Mouse (Mus musculus): ENCODE measurements around the gene Foxj1.

DNA sequence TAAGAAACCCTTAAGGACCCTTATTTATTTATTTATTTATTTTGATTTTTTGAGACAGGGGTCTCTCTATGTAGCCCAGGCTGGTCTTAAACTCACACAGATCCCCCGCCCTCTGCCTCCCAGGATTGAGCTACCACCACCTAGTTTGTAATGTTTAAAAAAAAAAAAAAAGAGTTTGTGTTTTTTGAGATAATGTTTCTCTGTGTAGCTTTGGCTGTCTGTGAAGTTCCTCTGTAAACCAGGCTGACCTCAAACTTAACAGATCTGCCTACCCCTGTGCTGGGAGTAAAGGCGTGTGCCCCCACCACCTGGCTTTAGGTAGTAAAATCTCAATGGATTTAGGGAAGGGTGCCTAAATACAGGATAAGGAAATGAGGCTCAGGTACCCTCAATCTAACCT is 30.9 kb upstream of the Foxj1 start:
- TF ChIP-seq CTCF (IDR thresholded peaks at IDR 0.05; ENCODE audit: insufficient read depth, low read depth, low read length) (no peak), POLR2A (IDR thresholded peaks at IDR 0.05; ENCODE audit: insufficient read depth, low read depth, low read length) (no peak)
